Mouse (Mus musculus): ENCODE results near the gene Pidd1. TPM values are rescaled to one million over a fixed set of nuclear protein-coding genes. Genes with fewer than 3 reads are reported as not detected.
A peak's percentile ranks its signal among the peaks of the same experiment; 100 is the strongest.

Gene Pidd1
- polyA plus RNA-seq, 1 experiment = 4.4 TPM

- H3K4me3 ChIP-seq (replicated peaks; ENCODE audit: insufficient read depth, low read depth, low read length) = no peak overlapping the region
- DNase-seq = no peak
- no peak overlapping the region for H3K27ac ChIP-seq (ENCODE audit: insufficient read depth, low read length)
- WGBS = 71% methylated on average over 1 of the region's 1 CpGs
- TF ChIP-seq POLR2A (IDR thresholded peaks at IDR 0.05; ENCODE audit: borderline replicate concordance, insufficient read depth, low read length) = no peak
- no peak for TF ChIP-seq CTCF (IDR thresholded peaks at IDR 0.05; ENCODE audit: borderline replicate concordance, insufficient read depth, low read depth, low read length)
- no peaks in the 10 kb centered on the region for H3K27me3 ChIP-seq (ENCODE audit: control insufficient read depth, insufficient read depth, low read length)
- peaks cover 6% of the 10 kb centered on the region for H3K4me1 ChIP-seq (ENCODE audit: control insufficient read depth, insufficient read depth, low read length)
These were observed 48.5 kb downstream of the Pidd1 start for GRCm38 (mm10) chr7:141395348-141395747.

GRCm38 (mm10) chr7:141394771-141395170, 49.1 kb downstream of the Pidd1 start:
- peaks cover 6% of the 10 kb centered on the region for H3K4me1 ChIP-seq (ENCODE audit: control insufficient read depth, insufficient read depth, low read length)
- TF ChIP-seq CTCF (IDR thresholded peaks at IDR 0.05; ENCODE audit: borderline replicate concordance, insufficient read depth, low read depth, low read length) (peak; percentile 67), POLR2A (IDR thresholded peaks at IDR 0.05; ENCODE audit: borderline replicate concordance, insufficient read depth, low read length) (no peak)
- no peaks in the 10 kb centered on the region for H3K27me3 ChIP-seq (ENCODE audit: control insufficient read depth, insufficient read depth, low read length)
- H3K27ac ChIP-seq (ENCODE audit: insufficient read depth, low read length) = no peak overlapping the region
- peak; percentile 48 to 58 for DNase-seq
- no peak overlapping the region for H3K4me3 ChIP-seq (replicated peaks; ENCODE audit: insufficient read depth, low read depth, low read length)
- 15% methylated on average over 6 of the region's 6 CpGs for WGBS

- Histone ChIP-seq H3K4me1 (ENCODE audit: control insufficient read depth, insufficient read depth, low read length) (peaks cover 6% of the 10 kb centered on the region), H3K27ac (ENCODE audit: insufficient read depth, low read length) (no peak overlapping the region), H3K4me3 (replicated peaks; ENCODE audit: insufficient read depth, low read depth, low read length) (no peak overlapping the region), H3K27me3 (ENCODE audit: control insufficient read depth, insufficient read depth, low read length) (no peaks in the 10 kb centered on the region)
- TF ChIP-seq CTCF (IDR thresholded peaks at IDR 0.05; ENCODE audit: borderline replicate concordance, insufficient read depth, low read depth, low read length) (no peak), POLR2A (IDR thresholded peaks at IDR 0.05; ENCODE audit: borderline replicate concordance, insufficient read depth, low read length) (no peak)
- DNase-seq = no peak
- WGBS = 74% methylated on average over 7 of the region's 7 CpGs
These were observed 49.7 kb downstream of the Pidd1 start for GRCm38 (mm10) chr7:141394158-141394557.

- Histone ChIP-seq H3K27me3 (ENCODE audit: control insufficient read depth, insufficient read depth, low read length) (no peaks in the 10 kb centered on the region), H3K27ac (ENCODE audit: insufficient read depth, low read length) (peak overlapping the region; percentile 58; the same call in 1 of the 2 replicates), H3K4me3 (replicated peaks; ENCODE audit: insufficient read depth, low read depth, low read length) (peak overlapping the region; percentile 66), H3K4me1 (ENCODE audit: control insufficient read depth, insufficient read depth, low read length) (peaks cover 6% of the 10 kb centered on the region)
- no peak for TF ChIP-seq CTCF (IDR thresholded peaks at IDR 0.05; ENCODE audit: borderline replicate concordance, insufficient read depth, low read depth, low read length)
- TF ChIP-seq POLR2A (IDR thresholded peaks at IDR 0.05; ENCODE audit: borderline replicate concordance, insufficient read depth, low read length) = no peak
- 19% methylated on average over 9 of the region's 9 CpGs for WGBS
- DNase-seq = no peak
These were observed 51.1 kb downstream of the Pidd1 start for GRCm38 (mm10) chr7:141392552-141393222.

- TF ChIP-seq CTCF (IDR thresholded peaks at IDR 0.05; ENCODE audit: borderline replicate concordance, insufficient read depth, low read depth, low read length) = no peak
- peak; percentile 75 for TF ChIP-seq POLR2A (IDR thresholded peaks at IDR 0.05; ENCODE audit: borderline replicate concordance, insufficient read depth, low read length)
- Histone ChIP-seq H3K27me3 (ENCODE audit: control insufficient read depth, insufficient read depth, low read length) (no peaks in the 10 kb centered on the region), H3K4me3 (replicated peaks; ENCODE audit: insufficient read depth, low read depth, low read length) (peak within 1 kb of the TSS; percentile 66), H3K4me1 (ENCODE audit: control insufficient read depth, insufficient read depth, low read length) (peaks cover 6% of the 10 kb centered on the region), H3K27ac (ENCODE audit: insufficient read depth, low read length) (peak within 1 kb of the TSS; percentile 58; the same call in 1 of the 2 replicates)
- under 1% methylated on average over 57 of the region's 57 CpGs for WGBS
- peak; percentile 94 to 97 for DNase-seq
These were observed 51.9 kb downstream of the Pidd1 start, which contains the start of gene Taldo1 for GRCm38 (mm10) chr7:141391625-141392551. Gene Taldo1, plus strand, starts transcription at chr7:141392199.

- no peak for DNase-seq
- Histone ChIP-seq H3K27ac (ENCODE audit: insufficient read depth, low read length) (no peak overlapping the region), H3K27me3 (ENCODE audit: control insufficient read depth, insufficient read depth, low read length) (no peaks in the 10 kb centered on the region), H3K4me1 (ENCODE audit: control insufficient read depth, insufficient read depth, low read length) (peaks cover 6% of the 10 kb centered on the region), H3K4me3 (replicated peaks; ENCODE audit: insufficient read depth, low read depth, low read length) (no peak overlapping the region)
- WGBS = 70% methylated on average over 9 of the region's 9 CpGs
- TF ChIP-seq POLR2A (IDR thresholded peaks at IDR 0.05; ENCODE audit: borderline replicate concordance, insufficient read depth, low read length) (no peak), CTCF (IDR thresholded peaks at IDR 0.05; ENCODE audit: borderline replicate concordance, insufficient read depth, low read depth, low read length) (no peak)
These were observed 53.2 kb downstream of the Pidd1 start for GRCm38 (mm10) chr7:141390326-141391259.
